Mouse (Mus musculus): Measurements from ENCODE around the gene Tenm2. TPM values are rescaled to one million over a fixed set of nuclear protein-coding genes. Genes with fewer than 3 reads are reported as not detected.

The Tenm2 gene
- polyA plus RNA-seq, 1 experiment from 2014 or later = 0.06 TPM

- ATAC-seq (no peak), DNase-seq (ENCODE audit: low read depth, low spot score) (no peak)
- in situ Hi-C loops (cut with MboI; ENCODE audit: low pct_unique_long_range_greater_than_20kb) = no loop called here
- CTCF ChIA-PET = no interaction called here
- TF ChIP-seq CTCF (IDR thresholded peaks at IDR 0.05) = no peak
- peaks cover 12% of the 10 kb centered on the region for H3K27me3 ChIP-seq
- POLR2A ChIA-PET = no interaction called here
Observed at GRCm38 (mm10) chr11:36531614-36532013, 704.1 kb downstream of the Tenm2 start.

- no peak for TF ChIP-seq CTCF (IDR thresholded peaks at IDR 0.05)
- CTCF ChIA-PET = interaction anchor here (1.3 to 4.2 kb wide), 3 partner anchors 10 to 482 kb away, joined by 3 to 13 read pairs (median 8); no protein-coding TSS in a partner anchor
- DNase-seq (ENCODE audit: low read depth, low spot score) (no peak), ATAC-seq (no peak)
- in situ Hi-C loops (cut with MboI; ENCODE audit: low pct_unique_long_range_greater_than_20kb) = loop anchor here (5.0 kb wide), 1 partner anchor 480 kb away; no protein-coding TSS in a partner anchor
- POLR2A ChIA-PET = no interaction called here
- peaks cover 12% of the 10 kb centered on the region for H3K27me3 ChIP-seq
Observed at GRCm38 (mm10) chr11:36527509-36527908, 708.3 kb downstream of the Tenm2 start.

DNA sequence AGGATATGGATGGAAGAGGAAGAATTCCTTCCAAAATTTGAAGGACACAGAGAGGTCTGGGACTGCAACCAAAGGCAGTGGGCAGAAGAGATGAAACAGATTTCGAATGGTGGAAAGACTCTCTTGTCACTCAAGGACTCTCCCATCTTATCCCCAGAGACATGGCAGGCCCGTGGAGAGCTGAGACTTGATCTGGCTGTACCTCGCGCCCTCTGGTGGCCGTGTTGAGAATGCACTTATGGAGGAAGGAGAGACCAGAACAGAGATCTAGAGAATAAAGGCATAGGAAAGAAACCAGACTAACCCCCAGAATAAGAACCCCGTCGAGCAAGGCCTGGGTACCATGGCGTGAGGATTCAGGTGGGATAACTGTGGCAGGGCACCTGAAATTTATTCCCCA is 709.4 kb downstream of the Tenm2 start:
- H3K27me3 ChIP-seq = peaks cover 12% of the 10 kb centered on the region
- peak; percentile 72 for TF ChIP-seq CTCF (IDR thresholded peaks at IDR 0.05)
- in situ Hi-C loops (cut with MboI; ENCODE audit: low pct_unique_long_range_greater_than_20kb) = loop anchor here (5.0 kb wide), 1 partner anchor 479 kb away; no protein-coding TSS in a partner anchor
- DNase-seq (ENCODE audit: low read depth, low spot score) (no peak), ATAC-seq (peak; percentile 35)
- POLR2A ChIA-PET = no interaction called here
- CTCF ChIA-PET = interaction anchor here (1.4 to 4.2 kb wide), 3 partner anchors 9 to 481 kb away, joined by 3 to 13 read pairs (median 8); no protein-coding TSS in a partner anchor

- ChIA-PET CTCF (interaction anchor here (1.0 to 1.2 kb wide), 2 partner anchors 8 to 108 kb away, joined by 3 to 4 read pairs; no protein-coding TSS in a partner anchor), POLR2A (no interaction called here)
- no peaks in the 10 kb centered on the region for H3K27me3 ChIP-seq
- DNase-seq (ENCODE audit: low read depth, low spot score) (no peak), ATAC-seq (no peak)
- TF ChIP-seq CTCF (IDR thresholded peaks at IDR 0.05) = no peak
- in situ Hi-C loops (cut with MboI; ENCODE audit: low pct_unique_long_range_greater_than_20kb) = no loop called here
Observed at GRCm38 (mm10) chr11:36512468-36512867, 723.3 kb downstream of the Tenm2 start.

- in situ Hi-C loops (cut with MboI; ENCODE audit: low pct_unique_long_range_greater_than_20kb) = no loop called here
- CTCF ChIA-PET = no interaction called here
- POLR2A ChIA-PET = no interaction called here
- TF ChIP-seq CTCF (IDR thresholded peaks at IDR 0.05) = no peak
- no peak for ATAC-seq
- no peak for DNase-seq (ENCODE audit: low read depth, low spot score)
- H3K27me3 ChIP-seq = peaks cover 4% of the 10 kb centered on the region
Observed at GRCm38 (mm10) chr11:36508312-36508711, 727.5 kb downstream of the Tenm2 start.

- peaks cover 7% of the 10 kb centered on the region for H3K27me3 ChIP-seq
- ATAC-seq = no peak
- in situ Hi-C loops (cut with MboI; ENCODE audit: low pct_unique_long_range_greater_than_20kb) = no loop called here
- no peak for TF ChIP-seq CTCF (IDR thresholded peaks at IDR 0.05)
- DNase-seq (ENCODE audit: low read depth, low spot score) = no peak
- ChIA-PET POLR2A (no interaction called here), CTCF (no interaction called here)
Observed at GRCm38 (mm10) chr11:36494898-36495548, 740.7 kb downstream of the Tenm2 start.

DNA sequence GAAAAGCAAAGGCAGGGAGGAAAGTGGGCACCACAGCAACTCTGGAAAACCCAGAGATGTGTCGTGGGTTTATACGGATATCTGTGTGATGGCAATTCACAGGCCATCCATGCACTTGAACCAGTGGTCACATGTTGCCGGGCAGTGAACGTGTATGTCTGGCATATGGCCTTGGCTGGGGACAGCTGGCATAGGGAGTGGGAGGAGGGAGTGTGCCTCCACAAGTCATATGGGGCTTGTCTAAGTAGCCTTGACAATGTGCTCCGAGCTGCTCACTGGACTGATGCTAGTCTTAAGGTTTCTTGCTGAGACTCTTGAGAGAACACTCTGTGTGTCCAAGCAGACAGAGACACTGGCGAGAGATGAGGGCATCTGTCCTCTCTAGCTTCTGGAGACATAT is 743.5 kb downstream of the Tenm2 start:
- H3K27me3 ChIP-seq = peaks cover 7% of the 10 kb centered on the region
- POLR2A ChIA-PET = no interaction called here
- no peak for TF ChIP-seq CTCF (IDR thresholded peaks at IDR 0.05)
- no peak for ATAC-seq
- in situ Hi-C loops (cut with MboI; ENCODE audit: low pct_unique_long_range_greater_than_20kb) = no loop called here
- DNase-seq (ENCODE audit: low read depth, low spot score) = no peak
- CTCF ChIA-PET = no interaction called here

GRCm38 (mm10) chr11:36490085-36490484 is 745.7 kb downstream of the Tenm2 start:
- H3K27me3 ChIP-seq = peaks cover 7% of the 10 kb centered on the region
- TF ChIP-seq CTCF (IDR thresholded peaks at IDR 0.05) = peak; percentile 51
- in situ Hi-C loops (cut with MboI; ENCODE audit: low pct_unique_long_range_greater_than_20kb) = no loop called here
- no peak for DNase-seq (ENCODE audit: low read depth, low spot score)
- ChIA-PET POLR2A (no interaction called here), CTCF (interaction anchor here (1.0 to 1.5 kb wide), 2 partner anchors 12 to 26 kb away, joined by 3 read pairs; no protein-coding TSS in a partner anchor)
- no peak for ATAC-seq

- CTCF ChIA-PET = interaction anchor here (1.0 kb wide), 1 partner anchor 65 kb away, joined by 3 read pairs; no protein-coding TSS in a partner anchor
- no peak for TF ChIP-seq CTCF (IDR thresholded peaks at IDR 0.05)
- ATAC-seq (no peak), DNase-seq (ENCODE audit: low read depth, low spot score) (no peak)
- in situ Hi-C loops (cut with MboI; ENCODE audit: low pct_unique_long_range_greater_than_20kb) = no loop called here
- H3K27me3 ChIP-seq = peaks cover 3% of the 10 kb centered on the region
- POLR2A ChIA-PET = no interaction called here
Observed at GRCm38 (mm10) chr11:36488666-36489065, 747.1 kb downstream of the Tenm2 start.

GRCm38 (mm10) chr11:36486092-36486491 is 749.7 kb downstream of the Tenm2 start:
- in situ Hi-C loops (cut with MboI; ENCODE audit: low pct_unique_long_range_greater_than_20kb) = no loop called here
- TF ChIP-seq CTCF (IDR thresholded peaks at IDR 0.05) = no peak
- peaks cover 6% of the 10 kb centered on the region for H3K27me3 ChIP-seq
- no peak for ATAC-seq
- DNase-seq (ENCODE audit: low read depth, low spot score) = no peak
- CTCF ChIA-PET = no interaction called here
- POLR2A ChIA-PET = no interaction called here

- TF ChIP-seq CTCF (IDR thresholded peaks at IDR 0.05) = no peak
- in situ Hi-C loops (cut with MboI; ENCODE audit: low pct_unique_long_range_greater_than_20kb) = no loop called here
- no peak for ATAC-seq
Observed at GRCm38 (mm10) chr11:36484466-36485069, 751.2 kb downstream of the Tenm2 start.

More at GRCm38 (mm10) chr11:36484466-36485069, 751.2 kb downstream of the Tenm2 start:
- no peak for DNase-seq (ENCODE audit: low read depth, low spot score)
- ChIA-PET CTCF (no interaction called here), POLR2A (no interaction called here)
- peaks cover 20% of the 10 kb centered on the region for H3K27me3 ChIP-seq

All from Patski (cell line).